Mouse (Mus musculus) G1E (cell line): ENCODE measurements around the gene Rfpl4. TPM values are rescaled to one million over a fixed set of nuclear protein-coding genes. Genes with fewer than 3 reads are reported as not detected.

ENCODE experiments used
- ATAC-seq: 2 replicates; pipeline ENCODE4 v1.8.0; 2016; ENCODE audit warnings: mild to moderate bottlenecking; ENCODE audit not compliant: insufficient number of reproducible peaks, poor library complexity, low FRiP score, severe bottlenecking; ENCODE audit errors: extremely low read depth
- DNase-seq: peaks from one replicate; pipeline ENCODE4 v3.0.0; 2012; ENCODE audit warnings: low spot score
- H3K27me3 ChIP-seq: 2 replicates; pipeline ENCODE4 v1.6.1; 2012; ENCODE audit warnings: mild to moderate bottlenecking, low read length, inconsistent platforms; ENCODE audit not compliant: insufficient read depth
- H3K36me3 ChIP-seq: replicated peaks from 2 replicates; pipeline ENCODE3; 2012; ENCODE audit warnings: mild to moderate bottlenecking, inconsistent platforms
- H3K4me1 ChIP-seq: 2 replicates; pipeline ENCODE4 v1.6.1; 2012; ENCODE audit warnings: low read depth, low read length, inconsistent platforms, mixed read lengths; ENCODE audit not compliant: insufficient read depth
- H3K4me3 ChIP-seq: 2 replicates; pipeline ENCODE4 v1.5.1; 2012; ENCODE audit warnings: low read depth, mild to moderate bottlenecking, inconsistent platforms, low read length, moderate library complexity, mixed read lengths
- H3K9me3 ChIP-seq: replicated peaks from 2 replicates; pipeline ENCODE4 v1.6.1; 2012; ENCODE audit warnings: inconsistent platforms
- CTCF ChIP-seq: IDR thresholded peaks from 2 replicates; pipeline ENCODE4 v1.5.1; 2012; ENCODE audit warnings: low read depth, low read length, inconsistent platforms, mixed read lengths
- GATA1 ChIP-seq: IDR thresholded peaks from 2 replicates; pipeline ENCODE4 v1.6.1; 2012; ENCODE audit warnings: borderline replicate concordance, low read length, inconsistent platforms, mixed read lengths
- GATA2 ChIP-seq: IDR thresholded peaks from 2 replicates; pipeline ENCODE4 v1.6.1; 2012; ENCODE audit warnings: low read depth, low read length, inconsistent platforms, borderline replicate concordance
- POLR2AphosphoS5 ChIP-seq: IDR thresholded peaks from 2 replicates; pipeline ENCODE4 v1.6.1; 2012; ENCODE audit warnings: low read depth, low read length, inconsistent platforms; ENCODE audit not compliant: insufficient replicate concordance
- TAL1 ChIP-seq: conservative IDR thresholded peaks from 2 replicates; pipeline ENCODE4 v1.6.1; 2012; ENCODE audit warnings: low read depth, low read length, inconsistent platforms, mixed read lengths
- polyA plus RNA-seq: library from polyadenylated mRNA; stranded (reverse); fragments of >175 nt; gene quantifications from 2 replicates; pipeline ENCODE4 v1.2.3, GENCODE M21; 2012
- total RNA-seq, 2 experiments: library from RNA; stranded (forward) in 1 of 2; stranded (reverse) in 1 of 2; fragments of 200-1000 nt in 1 of 2; fragments of >200 nt in 1 of 2; fragmentation: Nextera tagmentation in 1 of 2; gene quantifications; 2 replicates each; pipeline ENCODE4 v1.2.3; 2014 to 2017

Gene Rfpl4
- total and polyA plus RNA-seq, 3 experiments, result not detected

DNA sequence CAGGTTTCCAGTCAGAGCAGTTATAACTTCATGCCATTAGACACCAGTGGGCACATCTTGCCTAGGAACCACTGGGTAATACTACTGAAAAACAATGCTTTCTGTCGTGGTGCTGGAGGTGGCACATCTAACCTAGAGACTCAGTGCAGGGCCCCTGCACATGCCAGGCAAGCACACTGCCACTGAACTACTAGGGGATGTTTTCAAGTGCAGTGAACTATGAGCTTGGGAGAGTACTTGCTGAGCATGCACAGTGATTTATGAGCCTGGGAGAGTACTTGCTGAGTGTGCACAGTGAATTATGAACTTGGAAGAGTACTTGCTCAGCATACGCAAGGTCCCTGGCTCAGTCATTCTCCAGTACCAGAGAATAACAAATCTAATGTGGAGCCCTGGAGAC lies 14.2 kb downstream of the Rfpl4 start:
- peaks cover 30% of the 10 kb centered on the region for H3K36me3 ChIP-seq
- H3K27me3 ChIP-seq, result no peaks in the 10 kb centered on the region
- DNase-seq (no peak), ATAC-seq (no peak)
- H3K4me1 ChIP-seq, result peaks cover 42% of the 10 kb centered on the region
- H3K4me3 ChIP-seq, result no peak overlapping the region
- H3K9me3 ChIP-seq, result no peaks in the 10 kb centered on the region
- no peak for TF ChIP-seq POLR2AphosphoS5
- TF ChIP-seq GATA2, result no peak
- no peak for TF ChIP-seq TAL1
- no peak for TF ChIP-seq CTCF
- no peak for TF ChIP-seq GATA1

DNA sequence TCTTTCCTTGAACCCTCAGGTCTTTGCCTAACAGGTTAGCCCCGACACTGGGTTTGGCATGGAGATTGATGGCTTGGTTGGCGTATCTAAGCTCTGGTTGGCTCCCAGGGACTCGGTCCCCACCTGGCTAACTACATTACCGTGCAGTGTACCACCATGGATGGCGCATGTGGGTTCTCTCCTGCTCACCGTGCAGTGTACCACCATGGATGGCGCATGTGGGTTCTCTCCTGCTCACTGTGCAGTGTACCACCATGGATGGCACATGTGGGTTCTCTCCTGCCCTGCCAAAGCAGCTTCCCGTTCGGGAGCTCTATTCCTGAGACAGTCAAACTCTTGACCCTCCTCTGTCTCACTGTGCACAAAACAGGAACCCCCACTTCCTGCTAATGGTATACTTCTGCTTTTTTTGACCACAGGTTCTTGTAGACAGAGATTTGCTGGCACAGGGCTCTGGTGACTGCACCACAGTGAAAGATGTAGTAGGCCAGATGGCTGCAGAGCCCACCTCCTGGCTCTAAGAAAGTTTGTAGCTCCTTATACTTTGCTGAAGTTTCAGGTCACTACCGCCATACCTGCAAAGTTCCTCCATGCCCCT lies 15.6 kb downstream of the Rfpl4 start:
- TF ChIP-seq CTCF, result no peak
- TF ChIP-seq TAL1, result no peak
- no peak for TF ChIP-seq GATA2
- TF ChIP-seq POLR2AphosphoS5, result no peak
- TF ChIP-seq GATA1, result no peak
- Histone ChIP-seq H3K4me1 (peaks cover 50% of the 10 kb centered on the region), H3K4me3 (peak overlapping the region; percentile 51; the same call in 1 of the 2 replicates), H3K36me3 (peaks cover 44% of the 10 kb centered on the region), H3K27me3 (no peaks in the 10 kb centered on the region), H3K9me3 (no peaks in the 10 kb centered on the region)
- ATAC-seq (peak; percentile 84), DNase-seq (peak; percentile 71)

DNA sequence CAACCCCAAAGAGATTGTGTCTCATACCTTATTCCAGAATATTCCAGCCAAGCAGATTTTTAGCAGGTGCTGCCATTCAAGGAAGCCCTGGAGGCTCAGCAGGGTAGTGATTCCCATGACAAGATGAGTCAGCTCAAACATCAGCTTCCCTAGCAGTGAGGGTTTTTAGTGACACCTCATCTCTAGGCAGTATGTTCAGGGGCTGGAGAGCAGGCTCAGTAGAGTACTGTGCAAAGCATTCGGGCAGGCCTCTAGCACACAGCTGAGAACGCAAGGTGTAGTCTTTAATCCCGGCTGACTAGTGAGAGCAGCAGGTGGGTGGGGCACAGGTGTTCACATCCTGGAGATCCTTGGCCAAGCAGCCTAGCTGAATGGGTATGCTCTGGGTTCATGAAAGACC lies 17.0 kb downstream of the Rfpl4 start:
- DNase-seq, result no peak
- no peak for TF ChIP-seq GATA2
- no peak for TF ChIP-seq POLR2AphosphoS5
- TF ChIP-seq CTCF, result no peak
- no peak for TF ChIP-seq TAL1
- TF ChIP-seq GATA1, result no peak
- Histone ChIP-seq H3K4me3 (no peak overlapping the region), H3K9me3 (no peaks in the 10 kb centered on the region), H3K4me1 (peaks cover 57% of the 10 kb centered on the region), H3K36me3 (peaks cover 57% of the 10 kb centered on the region), H3K27me3 (no peaks in the 10 kb centered on the region)
- ATAC-seq, result 0 out of 2 replicates have a peak, but pooled peaks have one; percentile 24

DNA sequence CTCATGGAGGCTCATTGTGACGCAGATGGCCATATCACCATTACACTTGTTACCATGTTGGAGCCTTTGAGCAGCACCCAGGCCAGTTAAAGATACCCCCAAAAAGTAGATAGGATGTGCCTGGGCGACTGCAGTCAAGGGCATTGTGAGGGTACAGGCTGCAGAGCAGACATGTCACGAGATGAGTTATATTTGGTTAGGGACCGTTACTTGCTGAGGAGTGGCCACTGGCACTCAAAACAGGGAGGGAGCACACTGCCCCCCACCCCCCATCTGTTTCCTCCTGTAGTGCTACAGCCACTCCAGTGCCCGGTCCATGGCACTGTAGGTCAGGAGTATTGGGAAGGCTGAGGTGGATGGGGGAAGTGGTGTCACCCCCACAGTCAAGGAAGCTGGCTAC lies 18.0 kb downstream of the Rfpl4 start:
- Histone ChIP-seq H3K9me3 (no peaks in the 10 kb centered on the region), H3K36me3 (peaks cover 68% of the 10 kb centered on the region), H3K4me1 (peaks cover 66% of the 10 kb centered on the region), H3K27me3 (no peaks in the 10 kb centered on the region), H3K4me3 (no peak overlapping the region)
- DNase-seq (no peak), ATAC-seq (no peak)
- TF ChIP-seq POLR2AphosphoS5 (no peak), GATA2 (no peak), TAL1 (no peak)

DNA sequence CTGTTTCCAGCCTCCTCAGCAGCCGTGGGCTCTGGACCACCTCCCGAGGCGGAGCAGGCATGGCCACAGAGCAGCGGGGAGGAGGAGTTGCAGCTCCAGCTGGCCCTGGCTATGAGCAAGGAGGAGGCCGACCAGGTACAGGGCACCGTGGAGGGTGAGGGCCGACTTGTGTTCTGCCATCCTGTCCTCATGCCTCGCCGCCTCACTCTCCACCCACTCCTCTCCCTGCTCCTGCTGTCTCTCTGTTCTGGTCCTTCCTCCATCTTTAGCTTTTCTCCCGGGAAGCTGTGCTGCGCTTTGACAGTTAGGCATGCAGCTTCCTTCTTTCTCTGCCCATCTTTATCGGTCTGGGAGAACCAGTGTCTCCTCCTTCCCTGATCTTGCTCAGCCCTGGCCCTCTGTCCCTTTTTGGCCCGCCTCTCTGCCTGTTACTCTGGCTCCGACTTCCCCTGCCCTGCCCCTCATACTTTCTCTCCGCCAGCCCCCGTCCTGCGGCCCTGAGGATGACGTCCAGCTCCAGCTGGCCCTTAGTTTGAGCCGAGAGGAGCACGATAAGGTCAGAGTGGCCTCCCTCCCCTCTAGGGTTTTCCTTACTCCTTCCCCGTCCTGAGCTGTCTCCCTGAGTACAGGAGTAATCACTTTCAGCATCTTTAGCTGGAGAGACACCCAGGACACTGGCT lies 23.8 kb downstream of the Rfpl4 start:
- H3K4me3 ChIP-seq, result no peak overlapping the region
- TF ChIP-seq TAL1 (no peak), GATA2 (no peak), GATA1 (no peak), CTCF (no peak), POLR2AphosphoS5 (no peak)
- no peaks in the 10 kb centered on the region for H3K9me3 ChIP-seq
- no peaks in the 10 kb centered on the region for H3K27me3 ChIP-seq
- peaks cover 65% of the 10 kb centered on the region for H3K4me1 ChIP-seq
- no peak for DNase-seq
- no peak for ATAC-seq
- peaks cover 99% of the 10 kb centered on the region for H3K36me3 ChIP-seq

DNA sequence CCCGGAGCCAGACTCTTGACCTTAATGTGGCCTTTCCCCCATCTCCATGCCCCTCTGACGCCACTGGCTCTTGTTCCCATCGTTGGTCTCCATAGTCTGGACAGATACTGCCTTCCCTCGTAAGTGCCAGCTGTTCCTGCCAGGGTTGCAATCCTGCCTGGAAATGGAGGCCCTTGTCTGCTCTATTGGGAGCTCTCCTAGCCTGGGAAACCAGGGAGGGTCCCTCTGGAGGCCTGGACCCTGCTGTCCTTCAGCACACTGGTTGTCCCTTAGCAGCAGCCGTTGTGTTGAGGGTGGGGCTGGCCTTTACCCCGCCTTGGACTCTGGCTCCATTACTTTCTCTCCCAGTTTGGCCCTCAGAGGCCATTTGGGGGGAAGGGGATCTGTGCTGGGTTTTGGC lies 24.4 kb downstream of the Rfpl4 start:
- Histone ChIP-seq H3K4me3 (no peak overlapping the region), H3K36me3 (peaks cover 99% of the 10 kb centered on the region), H3K27me3 (no peaks in the 10 kb centered on the region), H3K9me3 (no peaks in the 10 kb centered on the region), H3K4me1 (peaks cover 65% of the 10 kb centered on the region)
- TF ChIP-seq GATA1, result no peak
- no peak for TF ChIP-seq CTCF
- no peak for TF ChIP-seq GATA2
- no peak for TF ChIP-seq POLR2AphosphoS5
- TF ChIP-seq TAL1, result no peak
- ATAC-seq (no peak), DNase-seq (no peak)
